8 mouse cellular contexts compared by ENCODE assay signal in the genomic region with DNA sequence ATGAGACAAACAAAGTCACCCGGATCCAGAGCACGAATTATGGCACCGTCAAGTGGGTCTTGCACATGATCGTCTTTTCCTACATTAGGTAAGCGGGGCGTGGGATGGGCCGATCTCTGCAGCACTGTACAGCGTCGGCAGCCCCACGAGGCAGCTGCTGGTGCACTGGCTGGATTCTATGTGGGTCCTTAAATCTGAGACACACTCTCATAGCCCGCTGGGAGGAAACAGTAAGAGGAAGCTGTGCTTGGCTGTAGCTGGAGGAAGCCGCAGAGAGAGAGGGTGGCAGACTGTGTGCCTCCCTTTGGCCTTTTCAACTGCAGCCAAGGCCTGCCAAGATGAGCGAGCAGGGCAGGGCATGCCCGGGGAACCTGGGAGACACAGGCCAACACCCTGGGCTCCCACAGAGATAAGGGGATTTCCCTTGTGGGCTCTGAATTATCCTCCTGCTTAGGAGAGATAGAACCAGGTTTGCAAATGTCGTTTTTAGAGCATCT. TPM values are rescaled to one million over a fixed set of nuclear protein-coding genes. Genes with fewer than 3 reads are reported as not detected.
DNase-seq lines count a peak whose midpoint lies in the region; ATAC-seq and TF ChIP-seq lines count a peak whose summit lies in the region.

No protein-coding gene starts in this region.

- TF ChIP-seq CTCF in cerebellum, adult 2 months (IDR thresholded peaks at IDR 0.05; ENCODE audit: borderline replicate concordance, insufficient read depth, low read depth, low read length), result no peak
- no peak for TF ChIP-seq CTCF in liver, embryonic 14.5 days (IDR thresholded peaks at IDR 0.05; ENCODE audit: low read depth)

- ATAC-seq in liver, embryonic 14.5 days (ENCODE audit: insufficient read depth), result peak; percentile 47; the same call in 1 of the 2 replicates
- ATAC-seq in neural tube, embryonic 14.5 days (ENCODE audit: low read depth), result no peak

- no peaks in the 10 kb centered on the region for H3K9me3 ChIP-seq in liver, embryonic 14.5 days (ENCODE audit: control insufficient read depth, low read length)
- H3K9me3 ChIP-seq in neural tube, embryonic 14.5 days (ENCODE audit: control insufficient read depth, low read length), result no peaks in the 10 kb centered on the region

- no peak overlapping the region for H3K27ac ChIP-seq in cerebellum, adult 2 months (ENCODE audit: insufficient read depth, low read length)
- H3K27ac ChIP-seq in liver, embryonic 14.5 days, result no peak overlapping the region
- H3K27ac ChIP-seq in neural tube, embryonic 14.5 days (ENCODE audit: low read depth, low read length), result 0 out of 2 replicates have a peak overlapping the region, but pooled peaks have one; percentile 44

- no peak for TF ChIP-seq EP300 in liver, embryonic 14.5 days (IDR thresholded peaks at IDR 0.05; ENCODE audit: low read depth)

- intact Hi-C loops in heart, postnatal 14 days (cut with DNase I), result no loop called here

- TF ChIP-seq POLR2A in cerebellum, adult 2 months (IDR thresholded peaks at IDR 0.05; ENCODE audit: borderline replicate concordance, insufficient read depth, low read length), result no peak

- WGBS in cerebellum, adult 2 months, result 24% methylated on average over 15 of the region's 15 CpGs
- 20% methylated on average over 15 of the region's 15 CpGs for WGBS in liver, embryonic 14.5 days (ENCODE audit: insufficient replicate concordance)
- 61% methylated on average over 15 of the region's 15 CpGs for WGBS in neural tube, embryonic 14.5 days

- H3K27me3 ChIP-seq in cerebellum, adult 2 months (ENCODE audit: control insufficient read depth, insufficient read depth, low read length), result no peaks in the 10 kb centered on the region
- H3K27me3 ChIP-seq in liver, embryonic 14.5 days (ENCODE audit: control insufficient read depth, insufficient read depth, low read length), result no peaks in the 10 kb centered on the region
- no peaks in the 10 kb centered on the region for H3K27me3 ChIP-seq in neural tube, embryonic 14.5 days (ENCODE audit: control insufficient read depth, insufficient read depth, low read length)

- H3K4me2 ChIP-seq in liver, embryonic 14.5 days (ENCODE audit: low read depth), result peak overlapping the region; percentile 9
- H3K4me2 ChIP-seq in neural tube, embryonic 14.5 days (ENCODE audit: low read depth, low read length), result peak overlapping the region; percentile 23; the same call in 1 of the 2 replicates

- peak overlapping the region; percentile 1 for H3K4me3 ChIP-seq in cerebellum, adult 2 months (replicated peaks; ENCODE audit: insufficient read depth, low read depth, low read length)
- peak overlapping the region in 1 of 2 experiments; percentile 17; a peak in 1 of 4 replicates for H3K4me3 ChIP-seq in liver, embryonic 14.5 days (ENCODE audit: insufficient read depth in 1 of 2, low read depth in 2 of 2, low read length in 2 of 2)
- peak overlapping the region; percentile 6; the same call in 1 of the 2 replicates for H3K4me3 ChIP-seq in neural tube, embryonic 14.5 days (ENCODE audit: low read depth, low read length)

- H3K36me3 ChIP-seq in liver, embryonic 14.5 days (replicated peaks; ENCODE audit: control insufficient read depth, insufficient read depth, low read depth), result no peaks in the 10 kb centered on the region
- H3K36me3 ChIP-seq in neural tube, embryonic 14.5 days (ENCODE audit: control insufficient read depth, insufficient read depth, low read length), result no peaks in the 10 kb centered on the region

- DNase-seq in cerebellum, adult 2 months, result peak; percentile 40 to 49
- DNase-seq in cerebellum, adult 11 months, result no peak
- DNase-seq in urinary bladder, postnatal 14 days (ENCODE audit: low spot score), result peak; percentile 32
- no peak for DNase-seq in urinary bladder, adult 2 months (ENCODE audit: low spot score)
- peak; percentile 37 to 49 for DNase-seq in heart, postnatal 14 days
- no peak for DNase-seq in liver, embryonic 14.5 days (ENCODE audit: low read depth in 3 of 3, low spot score in 3 of 3)
- DNase-seq in embryo, embryonic 10.5 days (ENCODE audit: low spot score), result no peak

- peaks cover 6% of the 10 kb centered on the region; the same call in 1 of the 2 replicates for H3K4me1 ChIP-seq in cerebellum, adult 2 months (ENCODE audit: control insufficient read depth, insufficient read depth, low read length)
- H3K4me1 ChIP-seq in liver, embryonic 14.5 days (replicated peaks; ENCODE audit: control insufficient read depth in 2 of 2, insufficient read depth in 2 of 2, low read length in 1 of 2), result peaks cover 0 to 17% of the 10 kb centered on the region in 2 experiments; a peak in 2 of 4 replicates
- H3K4me1 ChIP-seq in neural tube, embryonic 14.5 days (ENCODE audit: control insufficient read depth, insufficient read depth, low read length), result peaks cover 2% of the 10 kb centered on the region; the same call in 1 of the 2 replicates

- no peak overlapping the region for H3K9ac ChIP-seq in liver, embryonic 14.5 days (replicated peaks)
- H3K9ac ChIP-seq in neural tube, embryonic 14.5 days (replicated peaks; ENCODE audit: low read depth, low read length), result 0 out of 2 replicates have a peak overlapping the region, but pooled peaks have one; percentile 1

RNA-seq across cellular contexts. Expression of a gene that starts 0.4 kb away (rescaled TPM):
- polyA plus RNA-seq in cerebellum, adult 2 months (2012; rRNA removed), result 13.5 and 16.8 TPM in 2 replicates
- polyA plus RNA-seq in urinary bladder, adult 2 months (2012; rRNA removed), result 24.1 and 27.1 TPM in 2 replicates
- 1 to 10 TPM; 4.0 to 4.3 TPM for total RNA-seq in heart, postnatal 14 days (2021)
- polyA plus RNA-seq in liver, embryonic 14.5 days (2012; rRNA removed), result 0.83 and 1.7 TPM in 2 replicates
- 0.83 and 0.99 TPM in 2 replicates for polyA plus RNA-seq in liver, embryonic 14.5 days (2014; fragmentation: Nextera tagmentation; extraction: Ambion mirVana)
- 3.2 and 5.3 TPM in 2 replicates for polyA plus RNA-seq in neural tube, embryonic 14.5 days (2014; fragmentation: Nextera tagmentation; extraction: Ambion mirVana)

RNA-seq across cellular contexts. Expression of a gene that starts 29.8 kb away (rescaled TPM):
- polyA plus RNA-seq in cerebellum, adult 2 months (2012; rRNA removed), result 20.4 and 22.3 TPM in 2 replicates
- polyA plus RNA-seq in urinary bladder, adult 2 months (2012; rRNA removed), result 13.2 TPM in 2 replicates
- total RNA-seq in heart, postnatal 14 days (2021), result 10 to 100 TPM; 49.4 to 58.5 TPM
- 0.68 and 0.93 TPM in 2 replicates for polyA plus RNA-seq in liver, embryonic 14.5 days (2012; rRNA removed)
- polyA plus RNA-seq in liver, embryonic 14.5 days (2014; fragmentation: Nextera tagmentation; extraction: Ambion mirVana), result 2.0 and 2.2 TPM in 2 replicates
- 55.4 and 68.6 TPM in 2 replicates for polyA plus RNA-seq in neural tube, embryonic 14.5 days (2014; fragmentation: Nextera tagmentation; extraction: Ambion mirVana)

Comparison
In these comparisons a context has a peak if more than half of its experiments do, and no peak if none do; other contexts are left out.
1. DNase-seq: peak in cerebellum, adult 2 months (2 of 2), urinary bladder, postnatal 14 days (single experiment) and heart, postnatal 14 days (2 of 2); none in cerebellum, adult 11 months (single experiment), urinary bladder, adult 2 months (single experiment), liver, embryonic 14.5 days (0 of 3) and embryo, embryonic 10.5 days (single experiment).